Mouse (Mus musculus): ENCODE data around the gene Sash3. TPM values are rescaled to one million over a fixed set of nuclear protein-coding genes. Genes with fewer than 3 reads are reported as not detected.

Gene Sash3
- polyA plus RNA-seq, 1 experiment: not detected

DNA sequence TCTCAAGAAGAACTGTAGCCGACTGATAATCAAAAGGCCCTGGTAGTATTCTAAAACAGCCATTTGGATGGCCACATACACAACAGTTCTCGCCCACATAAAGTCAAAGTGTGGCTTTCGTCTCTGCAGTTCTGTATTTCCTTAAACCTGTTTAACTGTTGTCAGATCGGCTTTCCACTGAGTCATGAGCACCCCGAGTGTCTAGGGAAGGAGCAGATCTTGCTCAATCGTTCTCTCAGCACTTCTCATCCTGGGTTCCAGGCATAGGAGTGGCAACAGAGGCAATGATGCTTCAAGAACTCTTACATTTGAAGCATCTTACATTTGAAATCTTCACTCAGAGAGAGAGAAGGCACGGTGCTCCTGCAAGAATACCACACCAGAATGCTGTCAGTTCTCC, 55.7 kb downstream of the Sash3 start:
- Histone ChIP-seq H3K27me3 (ENCODE audit: control insufficient read depth, insufficient read depth, insufficient read length) (no peaks in the 10 kb centered on the region), H3K36me3 (ENCODE audit: control insufficient read depth, insufficient read depth) (no peaks in the 10 kb centered on the region), H3ac (ENCODE audit: control insufficient read depth, insufficient read length) (no peak overlapping the region), H3K4me3 (no peak overlapping the region), H3K79me2 (ENCODE audit: control insufficient read depth, insufficient read depth) (no peaks in the 10 kb centered on the region), H3K4me2 (ENCODE audit: low read depth) (no peak overlapping the region)
- no peak for TF ChIP-seq USF1 (IDR thresholded peaks at IDR 0.05; ENCODE audit: low read depth)
- TF ChIP-seq MYOD1 (IDR thresholded peaks at IDR 0.05; ENCODE audit: control insufficient read depth in 1 of 3, insufficient read length in 2 of 3, low read depth in 2 of 3): no peak
- TF ChIP-seq MYOG (IDR thresholded peaks at IDR 0.05; ENCODE audit: control insufficient read depth in 1 of 3, insufficient read depth in 1 of 3, insufficient read length in 2 of 3, low read depth in 2 of 3): no peak
- TF ChIP-seq TCF3 (IDR thresholded peaks at IDR 0.05; ENCODE audit: insufficient read length, low read depth): no peak
- TF ChIP-seq CEBPB (IDR thresholded peaks at IDR 0.05; ENCODE audit: insufficient read depth, poor library complexity, severe bottlenecking): no peak
- no peak for TF ChIP-seq REST (IDR thresholded peaks at IDR 0.05; ENCODE audit: insufficient read depth, insufficient read length)

DNA sequence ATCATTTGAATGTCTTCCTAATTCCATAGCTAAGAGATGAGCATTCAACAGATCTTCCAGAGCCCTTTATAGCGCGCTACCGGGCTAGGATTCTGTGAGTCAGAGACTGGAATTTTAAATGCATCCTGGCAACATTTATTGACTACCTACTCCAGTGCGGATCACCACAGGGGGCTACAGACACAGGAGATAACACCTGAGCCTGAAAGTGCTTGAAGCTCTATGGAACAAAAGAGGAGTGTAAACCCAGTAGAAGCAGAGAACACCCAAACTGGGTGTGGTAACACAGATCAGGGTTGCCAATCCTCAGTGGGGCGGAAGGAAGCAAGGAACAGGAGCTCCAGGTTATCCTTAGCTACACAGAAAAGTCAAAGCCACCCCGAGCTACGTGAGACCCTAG, 56.2 kb downstream of the Sash3 start:
- Histone ChIP-seq H3ac (ENCODE audit: control insufficient read depth, insufficient read length) (no peak overlapping the region), H3K36me3 (ENCODE audit: control insufficient read depth, insufficient read depth) (no peaks in the 10 kb centered on the region), H3K27me3 (ENCODE audit: control insufficient read depth, insufficient read depth, insufficient read length) (no peaks in the 10 kb centered on the region), H3K79me2 (ENCODE audit: control insufficient read depth, insufficient read depth) (no peaks in the 10 kb centered on the region), H3K4me3 (no peak overlapping the region), H3K4me2 (ENCODE audit: low read depth) (no peak overlapping the region)
- TF ChIP-seq SRF (IDR thresholded peaks at IDR 0.05; ENCODE audit: control insufficient read depth, insufficient read length, low read depth) (no peak), REST (IDR thresholded peaks at IDR 0.05; ENCODE audit: insufficient read depth, insufficient read length) (no peak), E2F4 (IDR thresholded peaks at IDR 0.05; ENCODE audit: insufficient read depth) (no peak), MAX (IDR thresholded peaks at IDR 0.05; ENCODE audit: low read depth) (no peak), MYOG (IDR thresholded peaks at IDR 0.05; ENCODE audit: control insufficient read depth in 1 of 3, insufficient read depth in 1 of 3, insufficient read length in 2 of 3, low read depth in 2 of 3) (no peak), CEBPB (IDR thresholded peaks at IDR 0.05; ENCODE audit: insufficient read depth, poor library complexity, severe bottlenecking) (no peak), POLR2AphosphoS2 (IDR thresholded peaks at IDR 0.05; ENCODE audit: insufficient read length, low read depth) (no peak), USF1 (IDR thresholded peaks at IDR 0.05; ENCODE audit: low read depth) (no peak), TCF12 (IDR thresholded peaks at IDR 0.05; ENCODE audit: insufficient read depth, poor library complexity, severe bottlenecking) (no peak), POLR2A (IDR thresholded peaks at IDR 0.05; ENCODE audit: insufficient read length, low read depth) (no peak), TCF3 (IDR thresholded peaks at IDR 0.05; ENCODE audit: insufficient read length, low read depth) (no peak), MYOD1 (IDR thresholded peaks at IDR 0.05; ENCODE audit: control insufficient read depth in 1 of 3, insufficient read length in 2 of 3, low read depth in 2 of 3) (no peak)

DNA sequence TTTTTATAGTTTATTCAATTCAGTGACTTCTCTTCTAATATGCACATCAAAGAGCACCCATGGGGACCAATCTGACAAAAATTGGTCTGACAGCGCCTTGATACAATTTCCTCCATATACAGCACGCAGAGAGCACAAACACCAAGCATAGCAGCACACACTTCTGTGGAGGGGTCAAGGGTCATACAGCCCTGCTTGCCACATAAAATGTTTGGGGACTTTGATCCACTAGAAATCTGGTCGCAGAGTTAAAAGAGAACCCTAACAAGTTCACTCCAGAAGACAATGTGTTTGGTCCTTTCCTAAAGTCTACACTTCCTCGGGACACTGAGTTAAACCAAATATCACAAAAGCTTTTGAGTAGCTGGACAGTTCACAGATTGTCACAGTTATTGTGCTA, 56.8 kb downstream of the Sash3 start:
- Histone ChIP-seq H3K79me2 (ENCODE audit: control insufficient read depth, insufficient read depth) (no peaks in the 10 kb centered on the region), H3K36me3 (ENCODE audit: control insufficient read depth, insufficient read depth) (no peaks in the 10 kb centered on the region), H3K27me3 (ENCODE audit: control insufficient read depth, insufficient read depth, insufficient read length) (no peaks in the 10 kb centered on the region), H3K4me2 (ENCODE audit: low read depth) (no peak overlapping the region), H3ac (ENCODE audit: control insufficient read depth, insufficient read length) (no peak overlapping the region), H3K4me3 (no peak overlapping the region)
- TF ChIP-seq REST (IDR thresholded peaks at IDR 0.05; ENCODE audit: insufficient read depth, insufficient read length): no peak
- TF ChIP-seq TCF12 (IDR thresholded peaks at IDR 0.05; ENCODE audit: insufficient read depth, poor library complexity, severe bottlenecking): no peak
- TF ChIP-seq POLR2A (IDR thresholded peaks at IDR 0.05; ENCODE audit: insufficient read length, low read depth): no peak
- no peak for TF ChIP-seq MYOD1 (IDR thresholded peaks at IDR 0.05; ENCODE audit: control insufficient read depth in 1 of 3, insufficient read length in 2 of 3, low read depth in 2 of 3)

DNA sequence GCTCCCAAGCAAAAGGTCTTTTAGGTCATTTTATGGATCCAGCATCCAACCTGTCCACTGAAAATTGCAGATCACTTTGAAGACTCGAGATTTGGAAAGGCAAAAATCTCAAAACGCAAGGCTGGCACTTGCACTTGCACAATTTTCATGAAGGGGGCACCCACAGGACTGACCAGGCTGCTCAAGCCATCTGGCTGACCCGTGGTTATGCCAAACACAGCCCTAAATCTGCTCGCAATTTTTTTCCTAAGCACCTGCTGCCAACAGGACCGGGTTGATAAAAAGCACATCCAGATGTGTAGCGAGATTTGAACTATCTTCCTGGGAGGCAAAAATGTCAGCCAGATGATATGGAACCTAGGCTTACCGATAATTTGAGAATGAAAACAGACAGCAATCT, 57.5 kb downstream of the Sash3 start:
- Histone ChIP-seq H3K27me3 (ENCODE audit: control insufficient read depth, insufficient read depth, insufficient read length) (no peaks in the 10 kb centered on the region), H3K4me2 (ENCODE audit: low read depth) (no peak overlapping the region), H3K36me3 (ENCODE audit: control insufficient read depth, insufficient read depth) (no peaks in the 10 kb centered on the region), H3ac (ENCODE audit: control insufficient read depth, insufficient read length) (no peak overlapping the region), H3K4me3 (no peak overlapping the region), H3K79me2 (ENCODE audit: control insufficient read depth, insufficient read depth) (no peaks in the 10 kb centered on the region)
- TF ChIP-seq POLR2A (IDR thresholded peaks at IDR 0.05; ENCODE audit: insufficient read length, low read depth): no peak

DNA sequence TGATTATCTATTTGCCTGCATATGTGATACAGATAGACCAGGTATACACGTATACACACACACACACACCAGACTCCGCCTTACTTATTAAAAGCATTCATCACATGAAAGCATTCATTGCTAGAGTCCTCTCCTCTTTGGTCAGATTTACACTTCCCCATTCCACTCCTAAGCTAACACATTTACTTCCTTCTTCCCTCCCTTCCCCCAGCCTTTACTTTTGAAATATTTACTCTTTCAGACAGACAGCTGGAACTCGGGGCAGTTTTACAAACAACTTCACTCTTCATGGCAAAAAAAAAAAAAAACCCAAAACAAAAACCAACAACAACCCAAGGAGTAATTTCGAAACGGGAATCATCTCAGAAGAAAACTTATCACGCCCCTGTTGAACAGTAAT, 58.2 kb downstream of the Sash3 start:
- Histone ChIP-seq H3ac (ENCODE audit: control insufficient read depth, insufficient read length) (no peak overlapping the region), H3K4me3 (no peak overlapping the region), H3K79me2 (ENCODE audit: control insufficient read depth, insufficient read depth) (no peaks in the 10 kb centered on the region), H3K27me3 (ENCODE audit: control insufficient read depth, insufficient read depth, insufficient read length) (no peaks in the 10 kb centered on the region), H3K4me2 (ENCODE audit: low read depth) (no peak overlapping the region), H3K36me3 (ENCODE audit: control insufficient read depth, insufficient read depth) (no peaks in the 10 kb centered on the region)
- TF ChIP-seq SRF (IDR thresholded peaks at IDR 0.05; ENCODE audit: control insufficient read depth, insufficient read length, low read depth) (no peak), MYOG (IDR thresholded peaks at IDR 0.05; ENCODE audit: control insufficient read depth in 1 of 3, insufficient read depth in 1 of 3, insufficient read length in 2 of 3, low read depth in 2 of 3) (no peak), MAX (IDR thresholded peaks at IDR 0.05; ENCODE audit: low read depth) (no peak), CEBPB (IDR thresholded peaks at IDR 0.05; ENCODE audit: insufficient read depth, poor library complexity, severe bottlenecking) (no peak), USF1 (IDR thresholded peaks at IDR 0.05; ENCODE audit: low read depth) (no peak), REST (IDR thresholded peaks at IDR 0.05; ENCODE audit: insufficient read depth, insufficient read length) (no peak), MYOD1 (IDR thresholded peaks at IDR 0.05; ENCODE audit: control insufficient read depth in 1 of 3, insufficient read length in 2 of 3, low read depth in 2 of 3) (no peak), TCF3 (IDR thresholded peaks at IDR 0.05; ENCODE audit: insufficient read length, low read depth) (no peak), E2F4 (IDR thresholded peaks at IDR 0.05; ENCODE audit: insufficient read depth) (no peak), TCF12 (IDR thresholded peaks at IDR 0.05; ENCODE audit: insufficient read depth, poor library complexity, severe bottlenecking) (no peak), POLR2A (IDR thresholded peaks at IDR 0.05; ENCODE audit: insufficient read length, low read depth) (no peak), POLR2AphosphoS2 (IDR thresholded peaks at IDR 0.05; ENCODE audit: insufficient read length, low read depth) (no peak)
